Mouse (Mus musculus): ENCODE measurements at regions not wholly inside any gene's neighbourhood (a gene's known extent, or its start where the extent isn't known, plus 50 kb on each side); places are given as distances from the start of the nearest gene placed in this dataset.

DNA sequence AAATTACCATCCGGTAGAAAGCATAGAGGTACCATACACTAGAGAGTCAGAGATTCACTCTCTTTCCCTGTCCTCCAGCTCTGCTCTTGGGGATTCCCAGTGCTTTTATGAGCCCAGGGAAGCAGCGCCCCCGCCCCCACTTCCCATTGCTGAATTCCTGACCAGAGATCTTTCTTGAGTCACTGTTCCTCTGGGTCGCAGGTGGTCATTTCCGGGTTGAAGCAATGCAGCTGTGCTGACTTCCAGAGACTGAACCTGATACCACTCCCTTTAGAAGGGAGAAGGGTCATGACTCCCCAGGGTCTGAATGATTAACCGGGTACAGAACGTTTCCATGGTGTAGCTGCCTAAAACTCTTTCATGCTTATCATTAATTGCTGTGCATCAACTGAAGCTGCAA is 128.9 kb downstream of the Cd83 start:
- DNase-seq (ENCODE audit: low read depth, low spot score) = no peak

DNA sequence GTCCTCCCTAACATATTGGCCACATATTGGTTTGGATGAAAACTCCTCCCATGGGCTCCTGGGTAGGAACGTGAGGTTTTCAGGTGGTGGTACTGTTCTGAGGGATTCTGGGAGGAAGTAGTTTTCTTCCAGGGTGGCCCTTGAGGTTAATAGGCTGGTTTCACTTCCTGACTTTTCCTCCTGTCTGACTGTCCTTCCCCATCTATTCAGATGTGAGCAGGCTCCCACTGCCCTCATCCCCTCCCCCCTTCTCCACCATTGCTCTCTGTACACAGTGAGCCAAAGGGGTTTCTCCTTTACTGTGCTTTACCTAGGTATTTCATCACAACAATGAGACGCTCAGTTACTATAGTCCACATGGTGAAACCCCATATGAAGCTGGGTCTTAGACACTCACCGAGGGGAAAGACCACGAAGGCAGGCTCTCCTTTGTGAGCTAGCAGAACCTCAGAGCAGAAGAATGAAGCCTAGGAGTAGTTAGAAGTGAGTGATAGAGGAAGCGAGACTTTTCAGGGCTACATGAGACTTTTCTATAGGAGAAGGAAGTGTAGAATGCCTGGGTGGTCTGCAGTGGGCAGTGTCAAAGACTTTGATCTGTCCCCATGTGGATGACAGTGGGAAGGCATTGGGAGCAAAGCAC is 135.3 kb downstream of the Cd83 start:
- DNase-seq (ENCODE audit: low read depth, low spot score) = no peak

DNA sequence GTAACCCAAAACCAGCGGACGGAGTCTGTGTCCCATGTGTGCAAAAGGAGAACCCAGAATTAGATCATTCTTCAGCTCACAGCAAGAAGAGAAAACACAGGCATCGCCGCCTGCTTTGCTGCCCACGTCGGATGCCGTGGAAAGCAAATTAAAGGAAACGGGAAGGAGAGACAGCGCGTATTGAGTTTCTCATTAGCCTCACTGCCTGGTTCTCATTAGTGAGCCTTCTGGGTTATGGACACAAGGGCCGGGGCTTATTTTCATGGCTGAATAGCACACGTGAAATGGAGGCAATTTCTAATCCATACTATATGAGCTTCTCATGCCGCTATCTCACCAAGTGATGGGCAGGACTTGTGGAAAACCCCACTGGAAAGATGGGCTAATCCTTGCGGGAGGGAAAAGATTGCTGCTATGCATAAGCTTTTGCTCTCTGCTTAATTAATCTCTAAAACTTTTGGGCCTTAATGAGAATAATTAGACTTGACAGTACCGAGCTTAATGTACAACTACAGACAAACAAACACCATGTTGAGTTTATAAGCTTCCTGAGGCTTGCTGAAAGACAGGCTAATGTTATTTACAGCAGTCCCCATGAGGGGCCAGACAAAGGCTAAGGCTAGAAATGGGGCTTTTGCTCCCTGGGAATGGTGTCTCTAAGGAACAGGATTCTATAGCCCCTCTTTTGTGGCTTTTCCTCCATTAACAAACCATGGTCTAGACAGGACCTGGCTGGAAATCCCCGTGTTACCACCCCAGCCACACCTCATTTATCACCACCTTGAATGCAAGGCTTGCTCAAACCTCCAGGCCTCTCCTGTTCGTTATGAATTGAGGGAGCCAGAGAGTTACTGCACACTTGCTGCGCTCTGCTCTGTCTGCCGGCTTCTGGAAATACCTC is 145.8 kb downstream of the Cd83 start:
- DNase-seq (ENCODE audit: low read depth, low spot score) = no peak

DNA sequence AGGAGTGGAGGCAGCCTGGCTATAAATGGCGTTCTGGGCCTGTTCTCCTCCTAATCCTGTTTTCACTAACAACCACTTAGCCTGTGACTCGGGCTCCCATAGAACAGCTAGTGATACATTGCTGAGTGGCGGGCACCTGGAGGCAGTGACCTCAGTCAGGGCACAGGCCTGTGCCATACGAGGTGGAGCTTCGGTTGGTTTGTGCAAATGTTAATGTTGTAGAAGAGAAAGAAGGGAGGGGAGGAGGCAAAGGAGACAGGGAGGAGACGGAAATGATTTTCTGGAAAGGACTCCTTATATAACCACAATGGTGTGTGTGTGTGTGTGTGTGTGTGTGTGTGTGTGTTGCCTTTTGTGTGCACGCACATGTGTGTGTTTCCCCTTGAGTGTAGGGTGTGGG is 148.4 kb downstream of the Cd83 start:
- DNase-seq (ENCODE audit: low read depth, low spot score) = no peak

DNA sequence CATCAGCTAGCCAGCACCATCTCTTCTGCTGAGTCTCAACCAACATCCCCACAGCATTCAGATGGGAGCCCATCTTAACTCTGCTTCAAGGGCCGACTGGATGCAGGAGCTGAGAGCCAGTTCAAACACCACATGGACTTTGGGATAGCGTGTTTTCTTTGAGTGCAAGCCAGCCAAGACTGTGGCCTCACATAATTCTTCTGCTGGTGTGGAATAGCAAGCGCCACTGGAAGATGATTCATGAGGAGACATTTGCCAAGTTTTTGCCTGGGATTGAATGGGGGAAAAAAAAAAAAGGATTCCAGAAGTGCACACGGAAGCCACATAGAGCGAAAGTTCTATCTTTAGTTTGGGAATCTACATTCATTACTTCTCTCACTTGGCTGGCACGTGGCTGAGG is 150.7 kb downstream of the Cd83 start:
- DNase-seq (ENCODE audit: low read depth, low spot score) = peak; percentile 21

DNA sequence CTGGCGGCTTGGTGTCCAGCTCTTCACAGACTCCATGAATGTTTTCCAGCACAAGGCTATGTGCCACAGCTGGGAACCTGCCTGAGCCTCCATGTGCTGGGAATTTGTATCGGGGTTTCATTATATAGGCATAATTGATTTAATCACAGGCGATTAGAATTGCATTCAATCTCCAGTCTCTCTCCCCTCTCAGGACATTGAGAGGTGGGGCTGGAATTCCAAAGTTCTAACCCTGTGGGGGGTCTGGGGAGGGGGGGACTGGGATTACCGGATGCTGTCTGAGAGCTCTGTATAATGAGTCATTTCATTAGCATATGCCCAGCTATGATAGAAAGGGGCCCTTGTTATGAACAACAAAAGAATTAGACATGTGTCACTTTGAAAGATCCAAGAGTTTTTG is 151.9 kb downstream of the Cd83 start:
- no peak for DNase-seq (ENCODE audit: low read depth, low spot score)

DNA sequence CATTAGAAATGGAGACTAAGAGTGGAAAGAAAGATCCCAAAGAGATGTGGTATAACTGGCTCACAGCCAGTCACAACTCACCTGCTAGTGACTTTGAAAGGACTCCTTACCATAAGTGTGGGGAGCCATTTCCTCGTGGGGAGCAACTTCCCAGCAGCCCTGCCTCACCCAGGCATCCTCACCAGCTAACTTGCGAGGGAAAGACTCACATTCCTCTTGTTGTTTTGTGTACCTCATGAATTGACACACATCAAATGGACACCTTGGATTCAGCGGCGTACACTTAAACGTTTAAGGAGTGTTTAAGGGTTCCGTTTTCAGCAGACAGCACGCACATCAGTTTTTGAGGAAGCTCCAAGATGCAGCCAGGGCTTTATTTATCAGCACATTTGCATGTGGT is 154.0 kb downstream of the Cd83 start:
- DNase-seq (ENCODE audit: low read depth, low spot score) = no peak

DNA sequence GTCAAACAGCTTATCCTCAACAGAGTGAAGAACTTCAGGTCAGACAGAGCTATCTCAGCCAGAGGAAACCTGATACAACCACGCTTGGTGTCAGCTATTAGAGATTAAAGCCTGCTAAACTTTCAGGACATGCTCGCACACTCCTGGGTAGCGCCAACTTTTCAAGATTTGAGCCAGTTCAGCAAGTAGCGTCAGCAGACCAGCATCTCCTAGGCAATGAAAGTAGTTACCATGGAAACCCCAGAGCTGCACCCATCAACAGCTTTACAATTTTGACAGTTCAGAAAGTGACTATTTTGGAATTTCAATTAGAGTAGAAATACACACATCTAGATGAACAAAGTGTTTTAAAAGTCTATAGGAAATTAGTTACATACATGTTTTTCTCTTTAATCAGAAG is 154.8 kb downstream of the Cd83 start:
- no peak for DNase-seq (ENCODE audit: low read depth, low spot score)

DNA sequence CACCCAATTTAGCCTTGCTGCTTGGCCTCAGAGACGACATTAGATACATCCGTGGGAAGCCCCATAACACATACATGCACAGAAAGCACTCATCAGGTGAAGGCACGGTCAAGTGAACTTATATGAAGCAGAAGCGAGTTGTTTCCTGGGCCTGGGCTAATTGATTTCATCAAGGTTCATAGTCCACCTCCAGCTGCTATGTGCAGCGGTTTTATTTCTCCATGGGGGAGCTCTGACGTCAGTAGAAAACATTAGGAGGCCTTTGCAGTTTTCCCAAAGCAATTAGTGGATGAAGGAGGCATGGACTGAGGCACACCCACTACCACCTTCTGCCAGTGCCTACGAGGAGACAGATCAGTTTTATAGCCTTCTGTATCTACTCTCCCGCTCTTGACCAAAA is 157.2 kb downstream of the Cd83 start:
- DNase-seq (ENCODE audit: low read depth, low spot score) = no peak

DNA sequence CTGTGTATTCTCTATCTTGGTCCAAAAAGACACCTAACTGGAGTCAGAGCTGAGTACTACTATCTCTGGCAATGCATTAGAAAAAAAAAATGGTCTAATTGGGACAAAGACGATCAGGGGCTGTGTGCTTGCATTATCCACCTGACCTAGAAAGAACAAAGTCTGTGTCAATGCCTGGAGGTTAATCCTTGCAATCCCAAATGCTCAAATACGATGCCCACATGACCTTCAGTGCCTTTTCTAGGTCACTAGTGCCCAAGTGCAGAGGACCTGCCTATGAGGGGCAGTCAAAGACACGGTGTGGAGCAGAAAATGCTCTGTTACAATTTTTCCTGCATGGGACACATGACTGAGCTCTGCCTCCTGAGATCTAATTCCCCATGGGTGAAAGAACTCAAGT is 164.0 kb downstream of the Cd83 start:
- DNase-seq (ENCODE audit: low read depth, low spot score) = no peak

DNA sequence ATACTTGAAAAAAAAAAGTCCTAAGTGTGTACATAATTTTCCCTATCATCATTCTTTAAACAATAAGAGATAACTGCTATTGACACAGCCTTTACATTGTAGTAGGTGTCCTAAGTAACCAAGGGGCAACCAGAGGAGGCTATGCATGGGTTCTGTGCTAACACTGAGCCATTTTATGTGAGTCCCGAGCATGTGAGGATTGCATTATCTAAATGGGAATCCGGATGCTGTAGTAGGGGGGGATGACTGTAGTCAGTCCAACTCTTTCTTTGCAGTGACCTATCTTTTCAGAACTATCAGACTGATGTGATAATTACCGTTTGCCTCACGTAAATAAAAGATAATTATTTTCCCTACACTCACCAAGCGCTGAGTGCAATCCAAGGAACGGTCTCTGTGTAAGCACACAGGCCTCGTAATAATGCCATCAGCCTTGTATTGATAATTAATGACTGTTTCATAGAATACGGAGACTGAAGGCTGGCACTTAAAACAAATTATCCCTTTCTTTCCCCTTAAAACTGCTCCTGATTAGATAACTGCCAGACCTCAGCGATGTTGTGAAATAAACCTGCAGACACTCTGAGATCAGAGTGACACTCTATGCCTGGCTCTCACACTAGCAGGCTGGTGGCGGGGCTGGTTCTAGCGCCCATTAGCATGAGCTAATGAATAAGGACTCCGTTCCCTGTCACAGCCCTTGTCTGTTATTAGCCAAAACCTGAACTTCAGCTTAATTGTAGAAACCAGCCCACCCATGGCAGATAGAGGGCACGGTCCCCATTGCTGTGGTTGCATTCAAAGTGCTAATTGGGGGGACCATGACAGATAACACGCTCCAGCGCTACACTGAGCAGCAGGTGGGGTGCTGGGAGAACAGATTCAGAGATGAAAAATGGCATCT is 165.4 kb downstream of the Cd83 start:
- DNase-seq (ENCODE audit: low read depth, low spot score) = no peak

DNA sequence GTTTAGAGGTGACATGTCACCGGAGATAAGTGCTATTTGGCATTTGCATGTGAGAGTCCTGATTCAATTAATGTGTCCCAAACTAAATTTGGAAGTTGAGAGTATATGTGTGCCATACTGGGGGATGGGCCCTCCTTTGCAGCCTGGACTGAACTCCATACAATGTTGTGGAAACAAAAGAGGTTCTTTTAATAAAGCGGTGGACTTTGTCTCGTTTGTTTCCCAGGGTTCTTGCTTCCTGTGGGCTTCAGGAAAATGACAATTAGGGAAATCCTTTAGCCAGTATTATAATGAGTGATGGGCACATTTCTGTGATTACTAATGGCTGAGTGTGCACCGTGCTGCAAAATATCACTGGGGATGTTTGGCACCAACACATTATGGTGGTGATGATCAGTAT is 167.9 kb downstream of the Cd83 start:
- no peak for DNase-seq (ENCODE audit: low read depth, low spot score)

DNA sequence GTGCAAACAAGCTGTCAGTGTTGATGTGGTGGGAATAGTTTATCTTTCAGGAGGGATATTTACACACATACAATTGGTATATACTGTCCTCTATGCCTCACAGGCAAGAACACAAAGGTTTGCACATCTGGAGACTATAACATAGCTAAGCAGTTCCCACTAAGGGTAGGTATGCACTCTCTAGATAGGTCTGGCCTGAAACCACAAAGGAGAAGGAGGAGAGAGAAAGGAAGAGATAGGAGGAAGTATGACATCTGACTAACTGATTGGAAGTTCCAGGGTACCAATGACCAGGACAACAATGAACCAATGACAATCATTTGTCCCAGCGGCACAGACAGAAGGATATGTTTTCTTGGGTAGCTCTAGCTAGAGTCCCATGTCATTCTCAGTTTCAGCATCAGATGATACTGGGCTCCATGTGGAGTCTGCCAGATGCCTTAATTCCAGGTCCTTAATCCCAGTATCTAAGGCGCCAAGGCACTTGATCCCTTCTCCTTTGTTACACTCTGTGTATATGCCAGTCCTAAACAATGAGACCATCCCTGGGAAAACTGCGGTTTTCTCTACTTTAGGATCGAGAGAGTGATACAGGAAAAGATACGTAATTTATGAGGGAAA is 168.5 kb downstream of the Cd83 start:
- DNase-seq (ENCODE audit: low read depth, low spot score) = no peak

DNA sequence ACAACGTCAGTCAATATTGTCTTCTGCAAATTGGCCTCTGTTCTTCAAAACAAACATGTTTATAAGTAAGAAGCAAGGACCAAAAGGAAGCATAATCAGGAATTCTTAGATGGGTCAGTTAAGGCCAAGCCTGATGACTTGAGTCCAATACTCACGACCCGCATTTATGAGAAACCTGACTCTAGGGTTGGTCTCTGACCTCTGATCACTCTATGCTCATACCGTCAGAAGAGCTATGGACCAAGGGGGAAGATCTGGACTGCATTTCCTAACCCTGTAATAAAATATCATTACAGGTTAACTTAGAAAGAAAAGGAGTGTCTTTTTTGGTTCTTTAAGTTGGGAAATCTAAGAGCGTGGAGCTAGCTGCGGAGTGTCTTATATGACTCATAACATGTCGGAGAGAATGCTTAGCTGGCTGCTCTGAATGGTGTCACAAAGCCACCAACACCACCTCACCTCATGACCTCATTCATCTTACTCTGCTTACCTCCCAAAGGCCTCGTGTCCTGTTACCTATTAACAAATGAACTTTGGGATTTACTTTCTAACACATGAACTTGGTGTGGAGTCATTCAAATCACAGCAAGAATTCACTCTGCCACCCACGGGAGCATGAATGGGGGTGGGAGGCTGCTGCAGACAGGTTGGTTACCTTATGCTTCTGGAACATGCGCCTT is 170.3 kb downstream of the Cd83 start:
- no peak for DNase-seq (ENCODE audit: low read depth, low spot score)

DNA sequence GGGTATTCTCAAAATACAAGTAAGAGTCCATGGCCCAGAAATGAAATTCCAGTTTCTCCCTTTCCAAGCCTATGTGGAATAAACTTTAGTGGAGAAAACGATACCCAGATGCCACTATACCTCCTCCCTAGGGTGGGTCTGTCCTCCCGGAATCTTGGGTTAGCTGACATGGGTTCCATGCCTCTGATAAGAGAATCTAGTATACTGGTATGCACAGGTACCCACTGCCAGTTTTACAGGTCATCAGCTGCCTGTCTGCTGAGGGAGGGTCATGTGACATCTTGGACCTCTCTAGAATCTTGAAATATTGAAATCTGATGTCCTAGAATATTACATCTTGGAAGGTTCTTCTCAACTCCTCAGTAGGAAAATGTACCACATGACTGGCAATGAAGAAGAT is 172.5 kb downstream of the Cd83 start:
- DNase-seq (ENCODE audit: low read depth, low spot score) = no peak

DNA sequence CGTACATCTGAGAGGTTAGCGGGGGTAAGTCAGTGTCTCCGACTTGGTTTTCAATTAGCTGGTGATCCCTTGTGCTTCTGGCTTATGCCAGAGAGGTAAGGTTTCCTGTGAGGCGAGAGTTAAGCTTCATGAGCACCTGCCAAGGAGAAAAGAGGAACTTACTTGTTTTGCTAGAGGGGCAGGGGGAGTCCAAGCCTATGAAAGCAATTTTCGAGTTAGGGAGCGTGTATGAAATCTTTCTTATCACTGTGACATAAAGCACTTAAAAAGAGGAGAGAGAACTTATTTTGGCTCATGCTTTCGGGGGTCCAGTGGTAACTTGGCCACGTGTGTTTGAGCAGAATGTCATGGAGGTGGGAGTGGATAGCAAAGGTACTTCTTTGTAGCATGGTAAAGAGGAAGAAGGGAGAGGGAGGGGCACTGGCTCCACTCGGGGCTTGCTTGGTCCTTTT is 174.6 kb downstream of the Cd83 start:
- no peak for DNase-seq (ENCODE audit: low read depth, low spot score)

DNA sequence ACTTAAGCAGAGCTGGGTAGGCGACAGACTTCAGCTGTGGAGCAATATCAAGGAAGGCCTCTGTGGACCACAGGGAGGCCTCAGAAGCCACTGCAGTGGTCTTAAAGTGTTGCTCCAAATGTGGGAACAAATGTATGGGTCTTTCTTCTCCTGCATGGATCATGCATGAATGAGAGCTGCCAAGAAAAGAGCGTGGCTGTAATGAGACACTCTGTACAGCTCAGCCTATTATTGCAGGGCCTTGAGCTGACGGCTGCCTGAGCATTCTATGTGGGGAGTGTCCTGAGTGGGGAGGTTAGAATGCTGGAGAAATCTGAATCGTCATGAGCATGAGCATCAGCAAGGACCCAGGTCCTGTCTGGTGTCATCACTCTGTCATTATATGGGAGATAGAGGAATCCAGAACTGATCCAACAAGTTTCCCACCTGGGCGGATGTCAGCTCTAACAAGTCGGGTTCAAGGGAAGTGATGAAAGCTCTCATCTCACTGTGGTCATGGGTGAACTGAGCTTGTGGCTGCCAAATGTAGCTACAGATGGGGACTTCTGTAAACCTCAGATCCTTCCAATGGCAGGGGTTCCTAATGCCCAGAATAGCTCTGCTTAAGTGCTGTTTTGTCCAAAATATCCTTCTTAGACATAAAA is 176.6 kb downstream of the Cd83 start:
- no peak for DNase-seq (ENCODE audit: low read depth, low spot score)

DNA sequence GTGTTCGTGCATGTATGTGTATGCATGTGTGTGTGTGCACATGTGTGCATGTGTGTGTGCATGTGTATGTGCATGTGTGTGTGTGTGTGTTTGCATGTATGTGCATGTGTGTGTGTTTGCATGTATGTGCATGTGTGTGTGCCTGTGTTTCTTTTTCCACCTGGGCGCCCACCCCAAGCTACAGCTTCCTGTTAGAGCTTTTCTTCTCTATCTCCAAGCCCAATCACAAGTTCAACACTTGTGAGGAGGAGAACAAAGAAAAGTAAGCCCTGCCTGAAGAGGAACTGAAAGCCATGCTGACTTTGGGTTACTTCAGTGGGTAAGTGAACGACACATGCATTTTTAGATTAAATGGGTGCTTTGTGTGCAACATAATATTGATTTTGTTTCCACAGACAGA is 177.4 kb downstream of the Cd83 start:
- no peak for DNase-seq (ENCODE audit: low read depth, low spot score)

DNA sequence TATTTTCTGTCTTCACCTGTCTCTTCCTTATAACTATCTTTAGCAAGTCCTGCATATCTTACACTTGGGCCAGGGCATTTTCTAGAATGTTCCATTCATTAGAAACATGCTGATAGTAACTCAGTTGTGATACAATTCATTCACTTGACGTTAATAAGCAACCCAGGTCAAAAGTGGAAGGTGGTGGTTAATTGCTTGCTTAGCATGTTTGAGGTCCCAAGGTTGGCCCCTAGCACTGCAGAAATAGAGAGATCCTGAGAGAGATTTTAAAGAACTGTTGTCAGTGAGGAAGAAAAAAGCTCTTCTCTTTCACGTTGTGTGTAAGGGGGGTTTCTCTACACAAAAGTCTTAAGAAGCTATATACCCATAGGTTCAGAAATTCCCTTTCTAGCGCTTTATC is 178.7 kb downstream of the Cd83 start:
- no peak for DNase-seq (ENCODE audit: low read depth, low spot score)

DNA sequence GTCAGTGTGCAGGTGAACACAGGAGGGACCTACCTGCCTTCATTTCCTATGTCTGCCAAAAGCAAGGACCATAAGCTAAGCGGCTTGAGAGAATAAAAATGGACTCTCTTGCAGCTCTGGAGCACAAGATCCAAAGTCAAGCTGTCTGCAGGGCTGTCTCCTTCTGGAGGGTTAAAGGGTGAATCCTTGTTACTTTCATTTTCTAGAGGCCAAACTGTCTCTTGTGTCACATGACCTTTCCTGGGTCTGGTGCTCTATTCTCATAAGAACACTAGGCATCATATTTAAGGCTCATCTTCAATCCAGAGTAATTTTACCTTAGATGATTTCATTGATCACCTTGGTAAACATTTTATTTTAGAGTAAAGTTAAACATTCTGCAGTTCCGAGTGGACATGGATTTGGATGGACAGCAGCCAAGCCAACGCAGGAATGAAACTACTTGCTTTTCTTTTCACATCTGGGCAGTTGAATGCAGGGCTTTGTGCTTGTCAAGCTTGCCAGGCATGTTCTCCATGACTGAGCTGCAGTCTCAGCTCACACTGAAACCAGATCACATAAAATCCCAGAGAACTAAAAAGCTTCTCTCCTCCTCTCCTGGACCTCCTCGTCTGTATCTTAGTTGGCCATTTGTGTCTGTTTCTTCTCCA is 180.8 kb downstream of the Cd83 start:
- no peak for DNase-seq (ENCODE audit: low read depth, low spot score)
